Mouse (Mus musculus): Measurements from ENCODE around the gene Ankrd6.

Ankrd6 gene

DNA sequence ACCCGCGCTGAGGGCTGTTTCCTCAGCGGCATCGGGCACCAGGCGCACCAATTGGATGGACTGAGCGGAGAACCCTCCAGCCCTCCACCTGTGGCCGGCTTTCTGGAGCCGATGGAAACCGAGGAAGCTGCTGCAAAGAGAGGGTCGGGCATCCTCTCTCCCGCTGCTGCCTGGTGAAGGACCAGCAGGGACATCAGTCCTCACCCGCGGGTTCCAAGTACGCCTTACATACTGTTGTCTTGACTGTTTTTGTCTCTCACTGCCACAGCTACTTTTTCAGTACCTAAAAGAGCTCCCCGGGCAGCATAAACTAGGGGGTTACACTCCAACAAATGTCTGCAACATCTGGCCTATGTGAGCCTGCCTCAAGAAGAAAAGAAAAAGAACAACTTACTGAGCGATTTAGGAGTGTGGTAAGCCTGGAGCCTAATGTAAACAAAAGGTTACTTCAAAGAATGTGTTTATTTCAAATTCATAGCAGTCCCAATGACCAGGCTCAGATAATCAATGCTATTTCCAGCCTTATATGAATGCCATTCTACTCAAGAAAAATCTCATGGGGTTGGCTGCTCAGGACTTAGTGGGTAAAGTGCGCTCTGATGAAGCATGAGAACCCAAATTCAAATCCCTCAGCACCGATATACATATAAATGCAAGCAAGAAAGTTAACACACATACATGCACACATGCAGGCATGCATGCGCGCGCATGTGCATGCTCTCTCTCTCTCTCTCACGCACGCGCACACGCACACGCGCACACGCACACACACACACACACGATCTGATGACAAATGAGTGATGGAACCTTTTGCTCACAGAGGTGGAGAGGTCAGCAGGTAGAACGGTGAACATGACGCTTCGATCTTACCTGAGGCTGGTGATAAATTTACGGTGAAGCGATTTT lies 647 bp upstream of the Ankrd6 start:
- no peak for DNase-seq (ENCODE audit: extremely low read depth, low read depth)

DNA sequence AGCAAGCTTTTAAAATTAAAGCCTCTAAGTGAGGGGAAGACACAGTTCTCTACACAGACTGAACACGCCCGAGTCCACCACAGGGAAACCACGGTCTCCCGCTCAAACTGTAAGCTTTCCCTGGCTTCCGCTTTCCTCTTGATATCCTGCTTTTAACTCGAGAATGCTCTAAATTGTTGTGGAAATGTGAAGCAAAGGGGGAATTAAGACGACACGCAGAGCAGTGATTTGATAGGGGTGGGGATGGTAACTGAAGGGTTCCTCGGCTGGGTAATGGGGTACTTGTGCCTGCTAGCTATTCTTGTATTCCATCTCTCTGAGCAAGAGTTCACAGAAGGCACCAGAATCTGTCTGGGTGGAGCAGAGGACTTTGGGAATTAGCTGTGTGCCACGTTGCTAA lies 1.9 kb downstream of the Ankrd6 start:
- no peak for DNase-seq (ENCODE audit: extremely low read depth, low read depth)

DNA sequence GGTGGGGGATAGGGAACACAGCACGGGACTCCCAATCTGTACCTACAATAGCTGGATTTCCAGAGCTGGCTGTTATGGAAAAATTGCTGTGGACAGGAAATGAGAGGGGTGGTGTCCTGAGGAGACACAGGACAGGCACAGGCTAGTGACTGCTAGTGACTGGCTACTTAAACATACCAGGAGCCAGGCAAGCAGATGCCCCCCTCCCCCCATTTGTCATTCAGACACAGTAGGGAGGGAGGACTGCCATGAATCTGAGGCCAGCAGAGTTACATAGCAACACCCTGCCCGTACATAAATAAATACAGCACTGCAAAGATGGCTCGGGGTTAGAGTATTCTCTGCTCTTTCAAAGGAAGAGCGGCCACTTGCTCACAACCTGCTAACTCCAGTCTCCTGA lies 3.0 kb downstream of the Ankrd6 start:
- no peak for DNase-seq (ENCODE audit: extremely low read depth, low read depth)

DNA sequence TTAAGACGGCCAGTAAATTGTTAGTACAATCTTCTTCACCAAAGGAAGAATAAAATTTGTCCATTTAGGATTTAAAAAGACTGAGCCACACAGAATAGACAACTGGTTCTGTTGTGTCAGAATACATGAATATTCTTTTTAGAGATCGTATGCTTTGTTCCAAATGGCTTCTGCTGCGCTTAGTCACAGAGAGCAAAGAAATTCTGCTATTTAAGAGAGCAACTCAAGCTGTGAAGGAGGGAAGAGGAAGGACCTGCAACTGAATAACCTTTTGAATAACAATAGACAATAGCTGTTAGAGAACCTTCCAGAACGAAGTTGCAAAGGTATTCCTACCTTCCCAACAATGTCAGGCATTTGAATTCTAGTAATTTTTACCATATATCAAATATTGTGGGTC lies 9.7 kb downstream of the Ankrd6 start:
- DNase-seq (ENCODE audit: extremely low read depth, low read depth) = no peak

DNA sequence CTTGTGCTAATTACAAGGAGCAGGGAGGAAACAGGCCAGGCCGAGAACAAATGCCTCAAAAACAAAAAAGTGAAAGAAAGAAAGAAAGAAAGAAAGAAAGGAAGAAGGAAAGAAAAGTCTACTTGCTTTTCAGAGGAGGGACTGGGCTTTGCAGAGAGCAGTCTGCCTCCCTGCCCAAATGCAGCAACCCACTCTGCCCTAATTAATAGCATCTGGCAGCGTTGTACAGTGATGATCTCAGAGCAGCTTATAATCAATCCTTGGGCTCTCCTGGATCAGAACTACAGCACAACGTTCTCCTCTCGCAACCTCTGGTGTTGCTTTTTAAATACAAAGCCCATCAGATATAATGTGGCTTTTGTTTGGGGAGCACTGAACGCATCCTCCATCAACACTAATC lies 10.7 kb downstream of the Ankrd6 start:
- DNase-seq (ENCODE audit: extremely low read depth, low read depth) = no peak

DNA sequence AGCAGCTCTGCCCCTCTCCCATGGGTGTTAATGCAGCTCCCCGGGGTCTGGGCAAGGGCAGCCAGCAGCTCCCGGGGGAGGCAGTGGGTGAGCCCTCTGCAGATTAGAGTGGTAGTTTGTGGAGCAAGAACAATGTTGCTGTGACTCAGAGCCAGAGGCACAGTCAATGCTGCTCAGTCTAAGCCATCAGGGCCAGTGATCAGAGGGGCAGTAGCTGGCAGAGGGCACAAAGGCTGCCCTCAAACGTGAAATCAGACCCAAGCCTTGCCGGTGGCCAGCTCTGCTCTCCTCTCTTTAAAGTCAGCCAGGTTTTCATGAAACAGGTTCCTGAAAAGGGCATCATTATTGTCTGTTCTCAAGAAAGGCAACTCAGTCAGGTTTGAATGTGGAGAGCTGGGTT lies 11.1 kb downstream of the Ankrd6 start:
- no peak for DNase-seq (ENCODE audit: extremely low read depth, low read depth)

DNA sequence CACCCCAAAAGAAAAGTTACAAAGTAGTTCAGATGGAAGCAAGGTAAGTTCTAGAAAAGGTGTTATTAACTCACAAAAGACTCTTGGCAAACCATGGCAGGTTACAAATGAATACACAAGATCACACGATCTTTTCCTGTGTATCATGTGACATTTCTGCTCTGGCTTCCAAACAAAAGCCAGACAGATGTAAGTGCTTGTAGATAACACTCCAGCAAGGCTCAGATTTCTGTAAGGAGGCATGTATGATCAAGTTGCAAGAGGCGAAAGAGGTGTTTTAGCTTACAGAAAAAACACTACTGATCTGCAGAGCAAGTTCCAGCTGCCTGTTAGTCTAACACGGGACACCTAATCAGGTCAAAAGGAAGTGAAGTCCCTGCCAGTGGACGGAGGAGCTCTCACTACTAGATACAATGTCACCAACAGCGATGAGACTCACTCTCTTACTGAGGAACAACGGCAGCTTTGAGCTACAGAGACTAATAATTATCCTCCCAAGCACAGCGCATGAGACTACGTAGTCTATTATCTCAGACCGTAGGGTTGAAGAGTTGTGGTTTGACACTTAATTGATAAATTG lies 13.8 kb downstream of the Ankrd6 start:
- no peak for DNase-seq (ENCODE audit: extremely low read depth, low read depth)

DNA sequence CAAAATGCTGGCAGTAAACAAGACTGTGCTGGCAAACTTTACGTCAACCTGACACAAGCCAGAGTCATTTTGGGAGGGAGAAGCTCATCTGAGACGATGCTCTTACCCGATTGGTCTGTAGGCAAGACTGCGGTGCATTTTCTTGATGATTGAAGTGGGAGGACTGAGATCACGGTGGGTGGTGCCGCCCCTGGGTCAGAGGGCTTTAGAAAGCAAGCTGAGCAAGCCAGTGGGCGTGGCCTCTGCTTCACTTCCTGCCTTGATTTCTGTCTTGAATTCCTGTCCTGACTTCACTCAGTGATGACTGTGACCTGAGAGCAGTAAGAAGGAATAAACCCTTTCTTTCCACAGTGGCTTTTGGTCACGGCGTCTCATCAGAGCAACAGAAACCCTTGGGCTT lies 18.6 kb downstream of the Ankrd6 start:
- DNase-seq (ENCODE audit: extremely low read depth, low read depth) = no peak

DNA sequence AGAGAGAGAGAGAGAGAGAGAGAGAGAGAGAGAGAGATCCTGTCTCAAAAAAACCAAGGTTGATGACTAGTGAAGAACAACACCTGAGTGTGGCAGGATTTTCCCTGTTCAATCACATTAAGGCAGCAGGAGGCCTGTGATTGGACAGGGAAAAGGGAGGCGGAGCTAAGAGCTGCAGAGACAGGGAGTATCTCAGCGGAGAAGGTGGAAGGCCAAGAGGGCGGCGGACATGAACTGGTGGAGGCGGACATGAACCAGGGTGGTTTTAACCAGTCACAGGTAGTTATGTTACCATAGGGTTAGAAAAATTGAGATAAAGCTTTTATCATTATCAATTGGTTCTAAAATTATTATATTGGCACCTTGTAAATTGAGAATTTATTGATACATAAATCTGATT lies 20.9 kb downstream of the Ankrd6 start:
- no peak for DNase-seq (ENCODE audit: extremely low read depth, low read depth)

DNA sequence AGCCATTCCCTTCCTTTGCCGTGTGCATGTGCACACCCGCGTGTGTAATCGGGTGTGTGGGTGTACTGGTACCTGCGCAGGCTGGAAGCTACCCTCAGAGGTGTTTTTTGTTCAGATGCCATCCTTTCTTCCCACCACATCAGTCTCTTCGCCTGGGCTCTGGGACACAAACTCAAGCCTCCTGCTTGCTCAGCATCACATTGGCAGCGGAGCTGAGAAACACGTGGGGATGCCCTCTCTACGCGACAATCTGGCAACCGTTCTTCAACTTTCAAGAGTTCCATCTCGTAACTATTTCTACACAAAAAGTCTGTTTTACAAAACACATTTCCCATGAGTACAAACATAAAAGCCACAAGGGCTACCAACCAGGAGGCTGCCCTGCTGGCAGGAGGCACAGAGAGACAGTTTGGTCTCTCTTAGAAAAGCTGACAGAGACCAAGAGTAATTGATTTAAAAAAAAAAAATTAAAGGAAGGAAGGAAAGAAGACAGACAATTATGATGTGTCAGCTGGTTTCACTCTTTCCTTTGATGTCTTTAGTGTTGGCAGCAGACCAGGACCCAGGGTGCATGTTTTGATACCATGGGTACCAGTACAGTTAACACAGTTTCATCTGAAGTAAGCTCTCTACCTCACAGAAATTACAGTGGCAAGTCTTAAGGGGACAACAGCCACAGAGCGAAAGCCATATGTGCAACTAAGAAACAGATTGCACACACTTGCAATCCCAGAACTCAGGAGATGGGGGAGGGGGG lies 21.8 kb downstream of the Ankrd6 start:
- DNase-seq (ENCODE audit: extremely low read depth, low read depth) = no peak

DNA sequence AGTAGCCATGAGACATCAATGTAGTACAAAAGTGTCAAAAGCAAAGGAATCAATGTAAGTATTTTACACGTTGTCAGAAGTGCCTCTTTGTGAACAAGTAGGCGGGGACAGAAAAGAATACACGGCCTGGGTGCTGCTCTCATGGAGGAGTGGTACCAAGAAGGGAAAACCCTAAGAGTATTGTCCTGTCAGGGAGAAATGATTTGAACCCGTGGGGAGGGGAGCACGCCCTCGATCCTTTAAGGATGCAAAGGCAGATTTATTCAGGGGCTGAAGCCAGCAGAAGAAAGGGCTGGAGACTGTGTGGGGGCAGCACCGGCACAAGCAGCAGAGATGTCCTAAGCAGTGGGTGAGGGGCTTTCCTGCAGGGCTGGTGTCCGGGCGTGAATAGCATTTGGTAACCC lies 26.7 kb downstream of the Ankrd6 start:
- DNase-seq (ENCODE audit: extremely low read depth, low read depth) = no peak

DNA sequence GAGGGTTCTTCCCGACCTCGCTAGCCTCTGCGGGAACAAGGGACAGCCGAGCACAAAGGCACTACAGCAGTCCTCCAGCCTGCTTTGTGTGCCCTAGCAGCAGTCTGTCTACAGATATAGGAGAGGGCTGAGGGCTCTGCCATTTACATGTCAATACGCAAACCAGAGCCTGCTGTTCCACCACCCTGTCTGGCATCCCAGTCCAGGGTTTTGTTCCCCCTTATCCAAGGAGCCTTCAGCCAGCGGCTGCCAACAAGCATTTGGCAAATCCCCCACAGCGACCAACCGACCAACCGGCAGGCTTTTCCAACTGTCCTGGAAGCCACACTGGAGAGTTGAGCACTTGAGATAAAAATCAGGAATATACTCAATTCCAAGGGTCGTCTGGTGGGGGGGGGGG lies 27.2 kb downstream of the Ankrd6 start:
- DNase-seq (ENCODE audit: extremely low read depth, low read depth) = no peak

DNA sequence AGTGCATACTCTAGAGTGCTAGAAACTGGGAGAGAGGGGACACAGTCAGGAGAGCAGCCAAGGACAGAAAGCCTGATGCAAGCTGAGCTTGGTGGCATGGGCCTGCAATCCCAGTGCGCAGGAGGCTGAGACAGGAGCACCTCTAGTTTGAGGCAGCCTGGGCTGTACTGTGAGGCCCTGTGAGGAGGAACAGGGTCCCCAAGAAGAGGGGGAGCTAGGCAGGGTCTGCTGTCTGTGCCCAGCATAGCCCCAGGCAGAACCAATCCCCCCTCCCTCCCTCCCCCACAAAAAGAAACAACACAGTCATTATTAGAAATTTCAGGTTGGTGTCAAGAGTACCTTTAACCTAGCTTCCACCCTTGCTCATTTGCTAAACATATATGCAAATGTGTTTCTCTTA lies 27.8 kb downstream of the Ankrd6 start:
- no peak for DNase-seq (ENCODE audit: extremely low read depth, low read depth)

DNA sequence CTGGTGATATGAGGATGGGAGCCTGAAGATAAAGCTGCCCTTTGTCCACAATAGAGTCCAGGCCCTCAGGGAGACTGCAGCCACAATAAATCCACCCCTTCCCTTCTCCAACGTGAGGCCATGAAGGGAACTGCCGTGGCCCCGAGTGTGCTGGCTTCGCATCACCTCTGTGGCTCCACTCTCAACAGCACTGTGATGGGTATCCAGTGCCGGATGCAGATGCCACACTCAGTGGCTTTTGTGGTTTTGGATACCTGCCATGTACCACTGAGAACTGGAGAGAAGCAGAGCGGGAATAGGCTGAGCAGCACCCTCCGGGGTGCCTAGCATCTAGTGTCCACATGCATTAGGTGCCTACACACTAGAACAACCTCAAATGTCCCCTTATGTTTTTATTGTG lies 29.8 kb downstream of the Ankrd6 start:
- no peak for DNase-seq (ENCODE audit: extremely low read depth, low read depth)

DNA sequence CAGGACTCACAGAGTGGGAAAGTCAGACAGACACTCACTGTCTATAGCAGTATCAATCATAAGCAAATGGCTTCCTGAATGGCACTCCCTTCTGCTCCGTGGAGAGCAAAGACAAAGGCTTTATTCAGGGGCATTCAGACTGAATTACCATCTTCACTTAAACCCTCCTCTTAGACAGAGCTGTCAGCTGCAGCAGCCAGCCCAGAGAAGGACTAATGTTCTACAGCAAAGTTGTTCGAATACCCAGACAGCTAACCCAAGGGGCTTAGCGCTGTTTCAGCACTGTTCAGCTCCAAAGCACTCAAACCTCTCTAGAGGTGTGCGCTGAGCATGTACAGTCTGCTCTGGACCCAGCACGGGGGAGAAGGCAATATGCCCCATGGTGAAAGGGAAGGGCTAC lies 32.1 kb downstream of the Ankrd6 start:
- no peak for DNase-seq (ENCODE audit: extremely low read depth, low read depth)

DNA sequence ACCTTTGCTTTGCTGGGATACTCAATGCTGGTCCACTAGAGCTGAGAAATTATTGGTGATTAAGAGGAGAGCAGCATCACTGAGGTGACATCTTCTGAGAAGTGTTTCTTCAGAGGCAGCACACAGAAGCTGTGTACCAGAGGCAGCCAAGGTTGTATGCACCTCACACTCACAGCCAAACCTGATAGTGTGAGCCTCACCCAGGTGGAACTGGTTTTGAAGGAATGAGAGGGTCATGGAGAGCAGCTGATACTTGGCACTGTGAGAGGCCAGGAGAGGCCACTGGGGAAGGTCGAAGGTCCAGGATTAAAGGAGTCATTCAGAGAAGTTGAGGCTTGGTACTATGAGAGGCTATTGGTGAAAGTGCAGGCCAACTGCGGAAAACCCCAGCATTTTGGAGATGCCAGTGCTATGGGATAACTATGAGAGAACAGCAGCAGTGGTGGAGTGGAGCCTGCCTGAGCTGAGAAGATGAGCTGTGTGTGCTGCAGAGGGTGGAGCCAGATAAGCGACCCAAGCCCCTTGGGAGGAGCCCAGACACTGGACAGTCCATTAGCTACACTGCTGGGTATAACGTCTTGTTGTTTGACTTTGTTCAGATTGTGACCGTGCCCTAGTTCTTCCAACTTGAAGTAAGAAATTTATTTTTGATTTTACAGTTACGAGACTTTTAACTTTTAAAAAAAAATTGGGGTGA lies 33.8 kb downstream of the Ankrd6 start:
- no peak for DNase-seq (ENCODE audit: extremely low read depth, low read depth)

DNA sequence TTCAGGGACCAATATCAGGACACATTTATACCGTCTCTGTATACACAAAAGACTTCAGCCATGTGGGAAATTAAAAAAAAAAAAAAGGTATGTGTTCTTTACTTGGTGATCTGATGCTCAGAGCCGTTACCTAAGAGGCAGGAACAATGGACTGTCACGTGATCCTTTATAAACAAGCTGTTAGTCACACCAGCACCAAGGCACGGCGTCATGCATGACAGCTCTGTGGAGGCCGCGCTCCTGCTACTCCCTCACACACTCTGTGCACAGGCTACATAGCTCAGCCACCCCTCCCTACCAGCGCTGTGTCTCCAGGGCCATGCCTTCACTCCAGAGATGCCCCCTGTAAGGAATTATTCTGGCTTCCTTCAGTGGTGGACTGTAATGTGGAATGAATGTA lies 34.7 kb downstream of the Ankrd6 start:
- DNase-seq (ENCODE audit: extremely low read depth, low read depth) = no peak

DNA sequence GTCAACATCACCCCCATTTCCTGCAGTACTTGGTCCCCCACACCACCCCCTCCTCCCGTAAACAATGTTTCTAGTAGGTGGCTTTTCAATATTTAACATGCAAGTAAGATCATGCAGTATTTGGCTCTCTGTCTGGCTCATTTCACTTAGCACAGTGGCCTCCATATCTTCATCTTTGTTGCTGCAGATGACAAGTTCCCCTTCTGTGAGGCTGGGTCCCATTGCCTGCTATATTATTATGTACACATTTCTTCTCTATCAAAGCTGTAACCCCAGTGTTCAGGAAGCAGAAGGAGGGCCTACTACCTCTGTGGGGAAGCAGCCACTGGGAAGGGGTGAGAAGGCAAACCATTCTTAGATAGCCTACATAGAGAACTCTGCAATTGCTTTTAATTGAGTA lies 40.6 kb downstream of the Ankrd6 start:
- DNase-seq (ENCODE audit: extremely low read depth, low read depth) = peak; percentile 64

DNA sequence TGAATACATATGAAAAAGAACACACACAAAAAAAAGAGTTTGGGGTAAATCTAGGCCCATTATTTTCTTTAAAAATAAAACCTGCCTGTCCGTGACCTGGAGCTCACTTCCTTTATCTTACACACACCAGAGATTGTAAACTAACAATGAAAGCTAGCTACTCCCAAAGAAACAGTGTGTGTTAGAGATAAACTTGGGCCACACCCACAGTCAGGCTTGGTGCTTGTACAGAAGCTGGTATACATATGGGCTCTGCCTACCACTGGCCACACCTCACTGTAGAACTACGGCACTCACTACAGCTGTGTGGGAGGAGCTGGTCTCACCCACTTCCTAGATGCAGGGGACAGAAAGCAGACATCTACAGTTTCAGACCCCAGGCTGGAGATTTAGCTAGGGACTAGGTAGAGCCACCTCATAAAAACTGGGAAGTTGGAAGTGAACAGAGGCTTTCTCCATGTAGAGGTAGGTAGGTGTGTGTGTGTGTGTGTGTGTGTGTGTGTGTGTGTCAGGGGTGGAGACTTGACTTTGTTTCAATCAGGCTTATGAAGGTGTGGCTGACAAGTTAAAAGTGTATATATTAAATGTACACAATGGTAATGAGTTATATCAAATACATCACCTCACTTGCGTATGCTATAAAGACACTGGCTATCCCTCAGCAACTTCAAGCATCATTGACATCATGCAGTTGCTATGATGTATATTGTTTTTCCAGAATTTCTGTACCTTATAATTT lies 41.2 kb downstream of the Ankrd6 start:
- DNase-seq (ENCODE audit: extremely low read depth, low read depth) = peak; percentile 96

DNA sequence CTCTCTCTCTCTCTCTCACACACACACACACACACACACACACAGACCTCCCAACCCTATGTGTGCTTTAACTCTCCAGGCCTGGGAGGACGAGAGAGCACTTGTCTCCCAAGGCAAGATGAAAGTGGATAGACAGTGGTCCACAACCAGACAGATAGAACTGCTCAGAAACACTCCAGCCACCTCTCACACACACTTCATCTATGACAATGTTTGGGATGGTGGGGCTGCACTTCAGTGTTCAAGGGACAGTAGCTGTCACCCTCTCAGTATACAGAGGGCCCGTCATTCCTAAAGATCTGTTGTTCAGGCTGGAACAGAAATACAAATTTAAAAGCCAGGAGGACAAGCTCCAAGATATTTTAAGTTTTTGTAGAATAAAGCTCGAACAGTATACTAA lies 43.0 kb downstream of the Ankrd6 start:
- DNase-seq (ENCODE audit: extremely low read depth, low read depth) = no peak

DNA sequence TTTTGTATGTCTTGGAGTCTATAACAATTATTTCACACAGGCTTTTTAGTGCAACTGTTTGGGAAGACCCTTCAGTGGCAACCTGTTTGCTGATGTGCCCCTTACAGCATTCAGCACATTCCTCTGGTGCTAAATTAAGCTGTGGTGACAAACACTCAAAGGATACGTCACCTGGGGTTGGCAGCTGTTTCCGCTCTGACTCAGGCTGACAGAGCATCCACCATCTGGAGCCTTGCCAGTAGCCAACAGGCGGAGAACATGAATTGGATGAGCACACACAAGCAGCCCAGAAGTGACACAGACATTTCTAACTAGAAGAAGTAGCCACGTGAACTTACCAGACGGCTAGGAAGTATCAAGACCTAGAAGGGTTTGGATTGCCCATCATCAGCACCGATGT lies 44.0 kb downstream of the Ankrd6 start:
- no peak for DNase-seq (ENCODE audit: extremely low read depth, low read depth)
